Mouse (Mus musculus): ENCODE data around the gene Cdhr4.

DNA sequence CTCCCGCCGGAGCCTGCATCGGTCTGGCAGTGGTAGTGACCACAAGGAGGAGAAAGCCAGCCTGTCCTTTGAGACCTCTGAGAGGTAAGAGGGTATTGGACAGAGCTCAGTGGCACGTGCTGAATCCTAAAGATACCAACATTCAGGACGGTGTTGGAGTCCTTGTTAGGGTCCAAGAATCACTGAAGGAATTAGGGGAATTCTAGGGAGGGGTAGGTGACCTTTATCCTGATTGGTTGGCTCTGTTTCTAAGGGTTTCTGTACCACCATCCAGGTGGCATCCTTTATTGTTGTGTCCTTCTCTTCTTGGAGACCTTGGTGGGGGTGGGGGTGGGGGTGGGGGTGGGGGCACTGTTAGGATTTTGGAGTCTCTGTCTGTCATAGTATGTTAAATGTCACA, 39.8 kb downstream of the Cdhr4 start:
- no peak for TF ChIP-seq CTCF (IDR thresholded peaks at IDR 0.05; ENCODE audit: low read depth)
- TF ChIP-seq EP300 (IDR thresholded peaks at IDR 0.05; ENCODE audit: low read depth) = no peak
